Comparison of ENCODE assay signal across 8 mouse cellular contexts in genomic region chr5:38259455-38260106, GRCm38 (mm10). TPM values are rescaled to one million over a fixed set of nuclear protein-coding genes. Genes with fewer than 3 reads are reported as not detected.
A peak's percentile ranks its signal among the peaks of the same experiment; 100 is the strongest.
DNase-seq lines count a peak whose midpoint lies in the region; ATAC-seq and TF ChIP-seq lines count a peak whose summit lies in the region.

No protein-coding gene starts in this region.

- 42% methylated on average over 9 of the region's 9 CpGs for WGBS in heart, embryonic 15.5 days
- 40% methylated on average over 9 of the region's 9 CpGs for WGBS in heart, embryonic 16.5 days

- H3K9ac ChIP-seq in heart, embryonic 15.5 days, result peak overlapping the region; percentile 80
- H3K9ac ChIP-seq in heart, embryonic 16.5 days (ENCODE audit: low read length), result peak overlapping the region; percentile 78

- ATAC-seq in heart, embryonic 15.5 days (replicated peaks; ENCODE audit: insufficient number of reproducible peaks, insufficient read depth, low FRiP score, low read depth), result no peak
- ATAC-seq in G1E (ENCODE audit: extremely low read depth, insufficient number of reproducible peaks, low FRiP score, poor library complexity, severe bottlenecking), result no peak
- no peak for ATAC-seq in heart, embryonic 16.5 days (replicated peaks; ENCODE audit: extremely low read depth, insufficient read depth, low FRiP score)
- 0 out of 2 replicates have a peak, but pooled peaks have one; percentile 5 for ATAC-seq in megakaryocyte, adult 5-6 weeks (ENCODE audit: poor library complexity, severe bottlenecking)

- H3K4me3 ChIP-seq in heart, embryonic 15.5 days, result peak overlapping the region; percentile 92
- peak overlapping the region; percentile 85 for H3K4me3 ChIP-seq in G1E (ENCODE audit: low read depth, low read length)
- H3K4me3 ChIP-seq in heart, embryonic 16.5 days (ENCODE audit: low read length), result peak overlapping the region; percentile 77

- H3K4me1 ChIP-seq in heart, embryonic 15.5 days (replicated peaks), result peaks cover 10% of the 10 kb centered on the region
- H3K4me1 ChIP-seq in G1E (ENCODE audit: insufficient read depth, low read depth, low read length), result peaks cover 13% of the 10 kb centered on the region; the same call in 1 of the 2 replicates
- peaks cover 5% of the 10 kb centered on the region for H3K4me1 ChIP-seq in heart, embryonic 16.5 days (ENCODE audit: control insufficient read depth, insufficient read depth, low read length)

- TF ChIP-seq CTCF in G1E (IDR thresholded peaks at IDR 0.05; ENCODE audit: low read depth, low read length), result no peak

- no peaks in the 10 kb centered on the region for H3K9me3 ChIP-seq in heart, embryonic 15.5 days (replicated peaks)
- no peaks in the 10 kb centered on the region for H3K9me3 ChIP-seq in G1E (replicated peaks)
- H3K9me3 ChIP-seq in heart, embryonic 16.5 days (replicated peaks; ENCODE audit: control insufficient read depth, low read length), result no peaks in the 10 kb centered on the region

- H3K36me3 ChIP-seq in heart, embryonic 15.5 days, result peaks cover 27% of the 10 kb centered on the region; the same call in 1 of the 2 replicates
- peaks cover 29% of the 10 kb centered on the region for H3K36me3 ChIP-seq in G1E (replicated peaks)
- peaks cover 22% of the 10 kb centered on the region for H3K36me3 ChIP-seq in heart, embryonic 16.5 days (ENCODE audit: control insufficient read depth, insufficient read depth)

- intact Hi-C loops in heart, postnatal 14 days (cut with DNase I), result no loop called here

- peak overlapping the region; percentile 87 for H3K4me2 ChIP-seq in heart, embryonic 15.5 days
- H3K4me2 ChIP-seq in heart, embryonic 16.5 days (ENCODE audit: low read depth, low read length), result peak overlapping the region; percentile 93

- H3K27ac ChIP-seq in heart, embryonic 15.5 days, result peak overlapping the region; percentile 89
- peak overlapping the region; percentile 91 for H3K27ac ChIP-seq in heart, embryonic 16.5 days (ENCODE audit: low read length)

- no peak for DNase-seq in heart, postnatal 14 days
- DNase-seq in G1E (ENCODE audit: low spot score), result no peak
- no peak for DNase-seq in right cerebral cortex, postnatal 4 days
- DNase-seq in spleen, postnatal 14 days (ENCODE audit: low spot score in 2 of 2), result no peak
- DNase-seq in T-cell, adult 2 months (ENCODE audit: low spot score), result no peak

- no peaks in the 10 kb centered on the region for H3K27me3 ChIP-seq in heart, embryonic 15.5 days
- H3K27me3 ChIP-seq in G1E (ENCODE audit: insufficient read depth, low read length), result peaks cover 5% of the 10 kb centered on the region; the same call in 1 of the 2 replicates
- 0 out of 2 replicates have a peak, but pooled peaks cover 2% of the 10 kb centered on the region for H3K27me3 ChIP-seq in heart, embryonic 16.5 days (ENCODE audit: control insufficient read depth, insufficient read depth, low read length)

RNA-seq across cellular contexts. Expression of gene Tmem128, which starts 0.4 kb away (rescaled TPM):
- polyA plus RNA-seq in heart, embryonic 15.5 days (2015; fragmentation: Nextera tagmentation; extraction: Ambion mirVana), result 41.1 and 42.9 TPM in 2 replicates
- 10 to 100 TPM; 15.8 to 16.9 TPM for total RNA-seq in heart, postnatal 14 days (2021)
- 34.0 and 34.2 TPM in 2 replicates for total RNA-seq in G1E (2014; fragmentation: Nextera tagmentation)
- 50.2 and 57.4 TPM in 2 replicates for total RNA-seq in G1E (2017)
- polyA plus RNA-seq in G1E (2012), result 30.5 and 34.1 TPM in 2 replicates
- 41.4 and 43.2 TPM in 2 replicates for polyA plus RNA-seq in heart, embryonic 16.5 days (2015; fragmentation: Nextera tagmentation; extraction: Ambion mirVana)
- total RNA-seq in megakaryocyte, adult 5-6 weeks (2015), result 95.8 and 96.8 TPM in 2 replicates
- total RNA-seq in megakaryocyte, adult 5-6 weeks (2017), result 32.3 and 34.5 TPM in 2 replicates

RNA-seq across cellular contexts. Expression of gene Otop1, which starts 16.2 kb away (rescaled TPM):
- polyA plus RNA-seq in heart, embryonic 15.5 days (2015; fragmentation: Nextera tagmentation; extraction: Ambion mirVana), result not detected in 2 replicates
- total RNA-seq in heart, postnatal 14 days (2021), result 1 to 10 TPM in 1 of 2 experiments, not detected in 1; 2.1 TPM
- total RNA-seq in G1E (2014; fragmentation: Nextera tagmentation) (not detected in 2 replicates), G1E (2017) (0.05 and 0.12 TPM in 2 replicates)
- polyA plus RNA-seq in G1E (2012), result not detected in 2 replicates
- polyA plus RNA-seq in heart, embryonic 16.5 days (2015; fragmentation: Nextera tagmentation; extraction: Ambion mirVana), result not detected in 2 replicates
- not detected in 2 replicates for total RNA-seq in megakaryocyte, adult 5-6 weeks (2015)
- total RNA-seq in megakaryocyte, adult 5-6 weeks (2017), result not detected in 2 replicates

RNA-seq across cellular contexts. Expression of gene Lyar, which starts 39.3 kb away (rescaled TPM):
- polyA plus RNA-seq in heart, embryonic 15.5 days (2015; fragmentation: Nextera tagmentation; extraction: Ambion mirVana), result 42.4 and 46.1 TPM in 2 replicates
- total RNA-seq in heart, postnatal 14 days (2021), result 10 to 100 TPM; 13.1 to 13.7 TPM
- total RNA-seq in G1E (2014; fragmentation: Nextera tagmentation), result 123 and 128 TPM in 2 replicates
- 65.1 and 82.4 TPM in 2 replicates for total RNA-seq in G1E (2017)
- 119 and 125 TPM in 2 replicates for polyA plus RNA-seq in G1E (2012)
- 40.1 and 53.7 TPM in 2 replicates for polyA plus RNA-seq in heart, embryonic 16.5 days (2015; fragmentation: Nextera tagmentation; extraction: Ambion mirVana)
- total RNA-seq in megakaryocyte, adult 5-6 weeks (2015), result 27.6 and 33.7 TPM in 2 replicates
- 28.1 and 45.1 TPM in 2 replicates for total RNA-seq in megakaryocyte, adult 5-6 weeks (2017)

RNA-seq across cellular contexts. Expression of gene Zbtb49, which starts 39.3 kb away (rescaled TPM):
- polyA plus RNA-seq in heart, embryonic 15.5 days (2015; fragmentation: Nextera tagmentation; extraction: Ambion mirVana), result 7.0 and 8.4 TPM in 2 replicates
- 1 to 10 TPM; 4.8 to 5.5 TPM for total RNA-seq in heart, postnatal 14 days (2021)
- total RNA-seq in G1E (2014; fragmentation: Nextera tagmentation) (17.9 and 18.7 TPM in 2 replicates), G1E (2017) (11.8 and 12.0 TPM in 2 replicates)
- 4.8 and 4.9 TPM in 2 replicates for polyA plus RNA-seq in G1E (2012)
- 8.0 and 8.1 TPM in 2 replicates for polyA plus RNA-seq in heart, embryonic 16.5 days (2015; fragmentation: Nextera tagmentation; extraction: Ambion mirVana)
- total RNA-seq in megakaryocyte, adult 5-6 weeks (2015), result 4.4 and 6.0 TPM in 2 replicates
- 4.0 and 7.7 TPM in 2 replicates for total RNA-seq in megakaryocyte, adult 5-6 weeks (2017)

RNA-seq across cellular contexts. Expression of gene Drd5, which starts 59.6 kb away (rescaled TPM):
- polyA plus RNA-seq in heart, embryonic 15.5 days (2015; fragmentation: Nextera tagmentation; extraction: Ambion mirVana), result not detected in 2 replicates
- not detected for total RNA-seq in heart, postnatal 14 days (2021)
- not detected in 2 replicates for total RNA-seq in G1E (2014; fragmentation: Nextera tagmentation)
- 0.05 TPM in 1 of 2 replicates, not detected in the other for total RNA-seq in G1E (2017)
- not detected in 2 replicates for polyA plus RNA-seq in G1E (2012)
- 0.08 TPM in 1 of 2 replicates, not detected in the other for polyA plus RNA-seq in heart, embryonic 16.5 days (2015; fragmentation: Nextera tagmentation; extraction: Ambion mirVana)
- not detected in 2 replicates for total RNA-seq in megakaryocyte, adult 5-6 weeks (2015)
- not detected in 2 replicates for total RNA-seq in megakaryocyte, adult 5-6 weeks (2017)
